Mouse (Mus musculus) layer of hippocampus, adult 18-20 months (tissue): Measurements from ENCODE around the gene Cytip. TPM values are rescaled to one million over a fixed set of nuclear protein-coding genes. Genes with fewer than 3 reads are reported as not detected.

Experiments used
- DNase-seq, 2 experiments: peaks; one replicate each; pipeline ENCODE4 v3.0.0; 2022; ENCODE audit warnings: low spot score in 2 of 2
- total RNA-seq, 2 experiments: library from RNA; stranded (reverse); gene quantifications; 2 replicates each; pipeline ENCODE4 v1.2.3; 2021

The Cytip gene
- total RNA-seq, 2 experiments from 2014 or later: not detected

GRCm38 (mm10) chr2:58163457-58164181, 31.7 kb downstream of the Cytip start:
- no peak for DNase-seq

DNA sequence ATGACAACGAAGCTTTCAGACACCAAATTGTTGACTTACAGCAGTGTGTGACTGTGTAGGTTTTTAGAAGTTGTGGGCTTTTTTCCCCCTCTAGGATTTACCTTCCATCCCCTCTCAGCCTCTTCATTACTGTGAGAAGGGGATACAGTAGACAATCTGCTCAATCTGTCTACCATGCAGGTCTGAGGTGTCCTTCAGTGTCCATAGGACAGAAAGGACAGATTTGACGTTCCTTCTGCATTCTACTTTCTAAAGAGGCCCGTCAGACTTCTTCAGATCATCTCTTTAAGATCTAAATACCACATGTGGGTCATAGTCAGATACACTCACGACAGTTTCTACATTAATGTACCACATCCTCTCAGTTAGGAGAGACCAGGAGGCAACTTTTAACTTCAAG, 33.5 kb downstream of the Cytip start:
- no peak for DNase-seq

DNA sequence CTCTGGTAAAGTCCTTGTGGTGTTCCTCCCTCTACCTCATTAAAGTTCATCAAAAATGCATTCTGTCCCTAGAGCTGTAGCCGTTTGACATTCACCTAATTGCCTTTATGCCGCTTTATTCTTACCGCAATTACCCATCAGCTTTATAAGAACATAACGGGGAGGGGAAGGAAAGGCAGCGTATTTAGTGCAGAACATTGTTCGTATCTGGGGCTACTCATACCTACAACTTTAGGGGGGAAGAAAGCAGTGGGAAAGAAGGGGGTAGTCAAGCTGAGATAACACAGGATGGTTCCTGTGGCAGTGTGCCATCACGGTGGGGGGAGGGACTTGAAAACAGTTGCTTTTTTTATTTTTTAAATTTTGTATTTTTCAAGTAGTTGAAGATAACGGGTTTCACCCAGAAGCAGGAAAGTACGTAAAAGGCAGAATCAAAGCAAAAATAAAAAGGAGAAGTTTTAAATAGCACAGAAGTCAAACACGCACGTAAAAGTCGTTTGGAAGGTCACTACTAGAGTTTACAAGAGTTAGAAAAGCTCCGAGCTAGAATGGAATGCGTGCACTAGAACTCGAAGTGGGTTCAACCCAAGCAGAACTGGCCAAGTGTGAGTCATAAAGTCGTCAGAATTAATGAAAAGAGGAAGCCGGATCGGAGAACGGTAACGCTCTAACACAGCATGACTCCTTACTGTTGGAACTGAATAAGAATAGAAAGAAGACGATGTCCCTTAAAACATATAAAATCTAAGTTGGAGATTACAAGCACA, 34.6 kb downstream of the Cytip start:
- no peak for DNase-seq

DNA sequence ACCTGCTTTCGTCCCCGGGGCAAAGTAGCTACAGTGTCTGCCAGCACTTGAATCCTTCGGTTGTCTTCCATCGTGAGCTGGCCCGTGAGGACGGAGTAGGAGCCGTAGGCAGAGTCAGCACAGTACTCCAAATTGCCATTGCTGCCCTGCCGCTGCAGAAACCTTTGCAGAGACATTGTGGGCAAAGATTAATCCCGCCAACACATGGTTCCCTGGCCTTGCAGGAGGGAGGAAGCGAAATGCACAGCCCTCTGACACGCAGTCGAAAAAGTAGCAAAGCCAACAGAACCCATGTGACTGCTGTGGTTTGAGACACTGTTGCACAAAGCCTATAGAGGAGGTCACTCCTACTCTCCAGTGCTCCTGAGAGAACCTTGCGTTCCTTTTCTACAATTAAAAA, 35.5 kb downstream of the Cytip start:
- no peak for DNase-seq

- no peak for DNase-seq
Measured at GRCm38 (mm10) chr2:58159121-58159520, 36.2 kb downstream of the Cytip start.

DNA sequence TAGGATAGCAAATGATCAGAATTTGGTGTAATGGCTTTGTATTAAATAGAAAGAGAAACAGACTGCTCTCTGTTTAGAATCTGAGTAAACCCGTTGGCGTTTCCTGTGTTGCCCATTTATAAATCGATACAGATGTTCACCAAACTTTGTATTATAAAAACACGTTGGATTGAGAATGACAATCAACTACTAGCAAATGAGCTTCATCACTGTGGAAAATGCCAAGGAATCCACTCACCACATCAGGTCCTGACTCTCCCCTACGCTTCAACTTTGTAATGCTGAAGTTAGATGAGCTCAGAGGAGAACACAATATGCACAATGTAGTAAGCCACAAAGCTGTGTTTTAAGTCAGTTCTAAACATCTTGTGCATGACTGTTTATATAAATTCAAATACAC, 36.8 kb downstream of the Cytip start:
- no peak for DNase-seq

DNA sequence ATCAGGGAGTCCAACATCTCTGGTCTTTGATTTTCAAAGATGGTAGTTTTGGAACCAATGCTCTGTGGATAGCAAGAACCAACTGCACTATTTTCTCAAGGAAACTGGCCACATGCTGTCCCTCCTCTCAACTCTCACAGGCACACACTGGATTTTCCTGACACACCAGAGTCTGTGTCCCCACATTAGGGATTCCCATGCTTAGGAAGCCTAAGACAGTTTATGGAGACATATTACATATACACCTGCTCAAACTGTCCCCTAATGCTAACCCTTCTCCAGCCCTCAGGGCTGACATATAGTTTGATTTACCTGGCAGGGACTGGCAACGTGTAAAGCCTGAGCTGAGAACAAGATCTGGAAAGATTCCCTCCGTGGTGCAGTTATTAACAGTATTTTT, 37.2 kb downstream of the Cytip start:
- DNase-seq: no peak

- DNase-seq: no peak
Measured at GRCm38 (mm10) chr2:58157466-58157865, 37.9 kb downstream of the Cytip start.

- DNase-seq: no peak
Measured at GRCm38 (mm10) chr2:58156495-58157392, 38.6 kb downstream of the Cytip start.

DNA sequence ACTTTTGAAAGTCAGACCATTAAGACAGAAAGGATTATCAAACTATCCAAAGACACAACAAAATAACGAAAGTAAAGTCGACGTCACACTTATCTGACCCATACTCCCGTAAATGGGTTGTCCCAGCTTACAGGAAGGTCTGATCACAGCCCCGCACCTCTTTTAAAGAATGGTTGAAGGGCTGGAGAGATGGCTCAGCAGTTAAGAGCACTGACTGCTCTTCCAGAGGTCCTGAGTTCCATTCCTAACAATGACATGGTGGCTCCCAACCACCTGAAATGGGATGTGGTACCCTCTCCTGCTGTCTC, 39.3 kb downstream of the Cytip start:
- no peak for DNase-seq

DNA sequence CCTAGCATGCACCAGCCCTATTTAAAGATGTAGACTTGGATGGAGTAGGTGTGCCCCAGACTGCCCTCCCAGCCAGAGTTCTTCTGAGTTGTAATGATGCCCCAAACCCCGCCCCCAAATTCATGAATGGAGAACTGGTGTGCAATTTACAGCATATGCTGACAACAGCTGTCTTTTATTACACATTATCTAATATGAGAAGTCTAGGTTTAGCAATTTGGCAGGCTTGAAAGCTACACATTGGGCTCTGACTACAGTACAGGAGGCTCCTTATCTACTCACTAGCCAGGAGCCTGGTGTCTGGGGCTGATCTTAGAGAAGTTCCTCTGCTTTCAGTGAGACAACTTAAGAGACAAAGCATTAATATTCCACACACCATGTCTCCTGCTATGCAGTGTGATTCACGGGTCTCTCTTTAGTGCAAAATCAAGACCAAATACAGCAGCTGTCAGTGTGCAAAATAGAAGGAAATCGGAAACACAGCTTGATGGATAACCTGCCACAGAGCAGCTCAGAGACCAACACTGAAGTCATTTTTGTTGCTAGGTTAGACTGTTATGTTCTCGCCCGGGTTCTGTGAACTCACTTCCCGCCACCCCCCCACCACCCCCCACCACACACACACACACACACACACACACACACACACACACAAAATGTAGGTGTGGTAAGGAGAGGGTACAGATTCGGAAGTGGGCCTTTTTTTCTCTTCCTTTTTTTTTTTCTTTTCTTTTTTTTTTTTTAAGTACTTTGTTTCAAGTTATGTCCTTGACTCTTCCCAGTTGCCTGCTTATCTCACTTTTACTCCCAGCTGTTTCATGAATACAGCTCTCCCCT, 39.8 kb downstream of the Cytip start:
- no peak for DNase-seq

DNA sequence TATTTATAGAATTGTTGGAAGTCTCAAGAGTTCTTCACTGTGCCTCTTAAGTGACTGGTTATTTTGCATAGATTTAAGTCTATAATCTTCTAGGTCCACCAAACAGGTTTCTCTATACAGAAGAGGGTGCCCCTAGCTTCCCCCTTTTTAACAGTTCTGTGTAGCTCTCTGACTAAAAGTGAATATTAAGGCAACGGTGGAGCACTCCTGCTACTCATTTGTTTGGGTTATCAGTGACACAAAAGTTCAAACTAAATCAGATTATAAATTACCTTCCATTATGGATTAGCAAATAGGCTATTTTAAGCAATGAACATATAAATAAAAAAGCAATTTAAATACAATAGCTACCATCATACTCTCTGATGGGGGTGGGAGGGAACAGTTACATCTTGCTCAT, 40.8 kb downstream of the Cytip start:
- DNase-seq: no peak

GRCm38 (mm10) chr2:58153742-58154141, 41.6 kb downstream of the Cytip start:
- DNase-seq: no peak

DNA sequence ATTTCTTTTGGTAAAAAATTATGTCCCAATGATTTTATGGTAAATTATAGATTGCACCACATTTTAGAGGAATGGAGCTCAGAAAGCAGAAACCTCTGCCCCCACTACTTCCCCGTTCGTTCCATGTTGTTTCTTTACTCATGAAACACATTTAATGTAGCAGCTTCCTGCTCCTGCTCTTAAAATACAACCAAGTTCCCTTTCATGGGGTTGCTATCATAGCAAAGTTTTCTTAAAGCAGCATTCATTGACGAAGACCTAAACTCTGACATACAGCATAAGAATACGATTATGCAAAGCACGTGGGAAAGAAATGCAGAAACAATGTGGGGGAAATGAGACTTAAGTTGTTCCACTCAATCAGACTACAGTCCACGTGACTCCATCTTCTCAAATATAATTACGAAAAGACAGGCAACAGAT, 45.3 kb downstream of the Cytip start:
- DNase-seq: no peak

GRCm38 (mm10) chr2:58146572-58146971, 48.8 kb downstream of the Cytip start:
- no peak for DNase-seq

DNA sequence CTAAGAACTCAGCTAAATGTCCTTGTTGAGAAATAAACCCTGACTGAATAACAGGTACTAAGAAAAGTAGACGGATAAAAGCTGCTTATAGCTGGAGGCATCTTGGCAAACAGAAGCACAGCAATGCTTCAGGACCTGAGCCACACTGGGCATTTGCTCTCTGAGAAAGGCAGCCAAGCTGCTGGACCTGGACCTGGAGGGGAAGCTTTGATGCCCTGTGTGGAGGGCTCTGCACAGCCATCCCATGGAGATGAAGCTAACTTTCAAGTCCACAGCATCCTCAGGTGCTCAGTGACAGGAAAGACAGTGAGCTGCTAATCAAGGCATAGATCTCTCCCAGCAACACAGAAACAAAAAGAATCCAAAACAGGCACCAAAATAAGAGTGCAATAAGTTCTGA, 54.8 kb downstream of the Cytip start:
- no peak for DNase-seq

GRCm38 (mm10) chr2:58138611-58139010, 56.7 kb downstream of the Cytip start:
- no peak for DNase-seq

GRCm38 (mm10) chr2:58137676-58138075, 57.7 kb downstream of the Cytip start:
- no peak for DNase-seq

DNA sequence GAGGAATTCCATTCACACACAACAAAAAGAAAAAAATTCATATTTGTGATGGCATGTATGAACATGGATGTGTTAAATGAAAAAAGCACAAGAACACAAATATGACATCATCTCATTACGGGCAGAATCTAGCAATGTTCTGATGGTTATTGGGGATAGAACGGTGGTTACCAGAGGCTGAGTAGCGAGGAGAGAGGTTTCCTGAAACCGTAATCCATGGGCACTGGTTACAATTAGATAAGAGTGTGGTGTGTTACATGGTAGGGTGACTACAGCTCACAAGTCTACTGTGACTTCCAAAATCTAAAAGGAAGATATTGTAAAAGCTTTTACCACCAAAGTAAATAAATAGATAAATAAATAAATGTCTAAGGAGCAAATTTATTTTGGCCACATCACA, 58.8 kb downstream of the Cytip start:
- DNase-seq: no peak

GRCm38 (mm10) chr2:58135061-58135463, 60.3 kb downstream of the Cytip start:
- DNase-seq: no peak

- no peak for DNase-seq
Measured at GRCm38 (mm10) chr2:58132597-58132996, 62.7 kb downstream of the Cytip start.
